Mouse (Mus musculus): Measurements from ENCODE around the gene Olfr223.
"Not testable (repeated sequence)": the region's sequence is repeated elsewhere in the genome, so short reads cannot be mapped to it uniquely, and the experiment has no call there.

Gene Olfr223

DNA sequence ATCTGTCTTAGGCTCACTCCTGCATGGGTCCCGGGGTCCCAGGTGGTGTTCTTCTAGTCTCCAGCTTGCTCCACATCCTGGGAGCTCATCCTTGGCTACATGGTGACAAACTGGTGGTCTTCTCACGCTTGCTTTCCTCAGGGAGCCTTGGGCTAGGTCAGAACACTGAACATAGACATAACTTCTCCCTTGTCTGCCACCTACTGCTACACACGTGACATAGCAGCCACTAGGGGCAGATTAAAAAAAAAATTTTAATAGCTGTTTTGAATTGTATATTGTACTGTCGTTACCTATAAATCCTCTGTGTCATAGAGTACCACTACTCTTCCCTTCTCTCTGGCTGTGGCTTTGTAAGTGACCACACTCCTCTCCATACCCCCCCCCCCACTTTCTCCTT, 3.0 kb upstream of the Olfr223 start:
- DNase-seq = no peak

- DNase-seq = no peak
Observed at GRCm38 (mm10) chr11:59589496-59589895, 3.6 kb downstream of the Olfr223 start.

DNA sequence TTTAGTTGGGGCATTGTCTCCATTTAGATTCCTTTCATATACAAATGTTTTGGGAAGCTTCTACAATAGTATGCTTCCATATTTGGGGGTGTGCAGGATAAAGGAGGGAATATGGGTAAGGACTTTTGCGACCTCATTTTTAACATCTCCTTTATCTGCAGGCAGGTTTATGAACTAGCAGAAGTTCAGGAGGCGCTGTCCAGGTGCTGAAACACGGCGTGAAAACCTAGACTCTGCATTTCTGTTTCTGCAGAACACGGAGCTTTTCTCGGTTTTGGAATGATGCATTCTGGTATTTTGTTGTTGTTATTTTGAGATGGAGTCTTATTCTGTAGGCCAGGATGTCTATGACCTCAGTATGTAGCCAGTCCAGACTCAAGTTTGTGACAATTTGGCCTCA, 8.6 kb downstream of the Olfr223 start:
- DNase-seq = no peak

- not testable (repeated sequence) for DNase-seq
Observed at GRCm38 (mm10) chr11:59576135-59576534, 17.0 kb downstream of the Olfr223 start, which contains the start of gene Olfr222. Gene Olfr222 (minus strand): TSS chr11:59576235.

DNA sequence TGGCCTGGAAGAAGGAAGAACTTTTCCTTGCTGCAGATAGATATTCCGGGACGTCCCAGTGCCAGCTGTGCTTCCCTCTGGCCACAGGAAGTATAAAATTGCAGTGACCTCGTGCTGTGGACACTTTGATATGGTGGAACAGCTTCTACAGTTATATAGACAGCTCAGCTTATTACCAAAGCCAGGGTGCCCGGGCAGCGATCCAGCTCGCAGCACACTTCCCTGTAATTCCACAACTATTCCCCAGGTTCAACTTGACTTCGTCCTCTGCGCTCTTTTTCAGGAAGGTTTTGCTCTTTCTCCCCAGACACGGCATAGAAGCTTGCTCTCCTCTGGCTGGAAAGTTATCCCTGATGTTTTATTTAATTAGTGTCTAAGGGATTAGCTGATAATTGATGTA, 17.4 kb downstream of the Olfr223 start:
- no peak for DNase-seq

- no peak for DNase-seq
Observed at GRCm38 (mm10) chr11:59569306-59569705, 23.8 kb downstream of the Olfr223 start.

GRCm38 (mm10) chr11:59562837-59563236, 30.3 kb downstream of the Olfr223 start:
- no peak for DNase-seq

GRCm38 (mm10) chr11:59562336-59562735, 30.8 kb downstream of the Olfr223 start:
- no peak for DNase-seq

- no peak for DNase-seq
Observed at GRCm38 (mm10) chr11:59560906-59561305, 32.2 kb downstream of the Olfr223 start.

GRCm38 (mm10) chr11:59554535-59554934, 38.6 kb downstream of the Olfr223 start:
- no peak for DNase-seq

DNA sequence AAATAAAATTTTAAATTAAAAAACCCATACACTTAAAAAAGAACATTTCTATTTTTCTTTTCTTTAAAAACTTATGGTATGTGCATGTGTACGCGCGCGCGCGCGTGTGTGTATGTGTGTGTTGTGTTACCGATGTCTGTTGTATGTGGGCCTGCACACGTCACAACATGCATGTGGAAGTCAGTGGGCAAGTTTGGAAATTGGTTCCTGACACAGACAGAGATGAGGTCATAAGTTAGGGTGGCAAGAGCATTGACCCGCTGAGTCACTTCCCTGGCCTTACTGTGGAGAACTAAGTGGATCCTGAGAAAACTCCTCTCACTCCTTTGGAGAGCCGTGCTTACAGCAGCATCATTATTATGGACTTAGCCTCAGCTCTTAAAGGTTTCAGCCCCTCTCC, 39.0 kb downstream of the Olfr223 start:
- no peak for DNase-seq

DNA sequence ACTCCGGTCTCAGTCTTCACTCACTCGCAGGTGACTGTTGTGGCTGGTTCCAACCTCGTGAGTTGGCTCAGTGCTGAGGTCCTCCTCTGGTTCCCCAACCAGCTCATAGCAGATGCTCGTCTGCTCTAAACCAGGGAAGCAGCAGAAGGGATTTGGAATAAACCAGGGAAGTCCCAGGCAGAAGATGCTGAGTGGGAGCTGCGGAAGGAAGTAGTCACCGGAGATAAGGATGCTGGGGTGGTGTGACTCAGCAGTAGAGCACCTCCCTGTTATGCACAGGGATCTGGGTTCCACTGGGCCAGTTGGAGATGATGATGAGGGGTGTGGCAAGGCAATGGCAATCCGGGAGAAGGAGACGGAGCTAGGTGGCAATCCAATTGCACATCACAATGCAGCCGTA, 49.1 kb downstream of the Olfr223 start:
- no peak for DNase-seq

- DNase-seq = no peak
Observed at GRCm38 (mm10) chr11:59543376-59543775, 49.7 kb downstream of the Olfr223 start.

- DNase-seq = no peak
Observed at GRCm38 (mm10) chr11:59542442-59542841, 50.6 kb downstream of the Olfr223 start.

DNA sequence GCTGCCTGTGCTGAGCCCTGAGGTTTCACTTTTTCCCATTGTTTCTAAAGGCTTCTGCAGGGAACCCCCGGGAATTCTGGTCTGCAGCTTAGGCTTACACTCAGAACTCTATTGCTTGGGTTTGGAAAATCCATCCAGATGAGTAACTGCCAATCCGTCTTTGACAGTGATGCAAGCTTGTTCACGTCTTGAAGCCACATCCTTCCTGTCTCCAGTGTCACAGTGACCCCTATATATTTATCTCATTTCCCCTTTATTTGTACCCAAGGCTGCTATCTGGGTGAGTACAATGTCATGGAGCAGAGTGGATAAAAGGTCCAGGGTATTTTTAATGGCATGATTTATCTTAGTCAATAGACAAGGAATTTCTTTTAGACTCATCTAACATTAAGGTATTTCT, 51.8 kb downstream of the Olfr223 start, which contains the start of gene Nlrp3:
Gene Nlrp3 (plus strand): TSS at position 245 of the 400 bp plus-strand sequence.
- DNase-seq = no peak

DNA sequence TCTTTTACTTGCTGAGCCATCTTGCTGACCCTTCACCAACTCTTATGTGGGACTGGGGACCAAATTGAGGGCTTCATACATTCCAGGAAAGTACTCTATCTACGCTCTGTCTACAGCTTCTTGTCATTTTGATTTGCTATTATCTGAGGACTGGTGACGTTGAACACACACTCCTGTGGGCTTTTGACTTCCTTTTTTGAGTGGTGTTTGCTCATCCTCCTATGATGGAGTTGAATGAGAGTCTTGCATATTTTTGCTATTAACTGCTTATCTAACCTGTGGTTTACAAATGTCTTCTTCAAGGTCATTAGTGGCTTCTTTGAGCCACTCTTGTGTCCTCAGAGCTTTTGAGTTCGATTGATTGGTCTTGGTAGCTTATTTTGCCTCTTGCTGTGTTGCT, 53.0 kb downstream of the Olfr223 start:
- no peak for DNase-seq

Data from thymus, postnatal 36 days (tissue).